Mouse (Mus musculus) erythroblast, embryonic 14.5 days (primary cell): ENCODE data around the gene Olfr830. TPM values are rescaled to one million over a fixed set of nuclear protein-coding genes. Genes with fewer than 3 reads are reported as not detected.
"Not testable (repeated sequence)": the region's sequence is repeated elsewhere in the genome, so short reads cannot be mapped to it uniquely, and the experiment has no call there.

Source experiments
- H3K27me3 ChIP-seq: 2 replicates; pipeline ENCODE4 v1.6.1; 2012; ENCODE audit warnings: inconsistent platforms; ENCODE audit not compliant: control insufficient read depth
- H3K36me3 ChIP-seq: 2 replicates; pipeline ENCODE4 v1.6.1; 2012; ENCODE audit warnings: mild to moderate bottlenecking, inconsistent platforms; ENCODE audit not compliant: control insufficient read depth
- H3K4me1 ChIP-seq: 2 replicates; pipeline ENCODE4 v1.6.1; 2012; ENCODE audit warnings: inconsistent platforms; ENCODE audit not compliant: control insufficient read depth
- H3K4me3 ChIP-seq: replicated peaks from 2 replicates; pipeline ENCODE3; 2012; ENCODE audit warnings: moderate library complexity, mild to moderate bottlenecking, inconsistent platforms
- H3K9me3 ChIP-seq: 2 replicates; pipeline ENCODE4 v1.6.1; 2012; ENCODE audit warnings: low read length, inconsistent platforms, mixed read lengths; ENCODE audit not compliant: control insufficient read depth
- GATA1 ChIP-seq: IDR thresholded peaks from 2 replicates; pipeline ENCODE4 v1.6.1; 2012; ENCODE audit warnings: low read length, inconsistent platforms, mixed read lengths
- TAL1 ChIP-seq: IDR thresholded peaks from 3 replicates; pipeline ENCODE4 v1.6.1; 2012; ENCODE audit warnings: low read length, inconsistent platforms, mixed read lengths
- polyA plus RNA-seq: library from polyadenylated mRNA; stranded (reverse); fragments of >175 nt; gene quantifications from 2 replicates; pipeline ENCODE4 v1.2.3, GENCODE M21; 2012

The Olfr830 gene
- not detected in 2 replicates for polyA plus RNA-seq

DNA sequence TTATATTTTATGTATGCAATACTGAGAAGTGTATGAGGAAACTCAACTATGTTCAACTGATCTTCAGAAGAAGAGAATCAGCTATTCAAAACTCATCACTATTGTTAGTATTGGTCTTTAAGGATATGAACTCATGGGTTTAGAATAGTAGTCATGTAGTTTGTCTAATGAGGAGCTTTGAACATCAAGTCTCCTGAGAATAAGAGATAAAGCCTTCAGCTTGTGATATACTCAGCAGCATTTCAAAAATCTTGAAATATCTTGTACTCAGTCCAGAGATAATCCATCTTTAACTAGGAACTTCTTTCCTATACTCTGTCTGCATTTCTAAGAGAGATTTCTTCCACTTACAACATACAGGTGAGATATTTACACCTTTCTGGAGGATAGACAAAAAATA lies at the start of gene Olfr830:
Gene Olfr830, plus strand, starts transcription at position 301 of the 400 bp plus-strand sequence.
- no peaks in the 10 kb centered on the region for H3K27me3 ChIP-seq
- H3K9me3 ChIP-seq: no peaks in the 10 kb centered on the region
- H3K4me3 ChIP-seq: no peak within 1 kb of the TSS
- no peaks in the 10 kb centered on the region for H3K4me1 ChIP-seq
- no peak for TF ChIP-seq GATA1
- TF ChIP-seq TAL1: no peak
- H3K36me3 ChIP-seq: no peaks in the 10 kb centered on the region

DNA sequence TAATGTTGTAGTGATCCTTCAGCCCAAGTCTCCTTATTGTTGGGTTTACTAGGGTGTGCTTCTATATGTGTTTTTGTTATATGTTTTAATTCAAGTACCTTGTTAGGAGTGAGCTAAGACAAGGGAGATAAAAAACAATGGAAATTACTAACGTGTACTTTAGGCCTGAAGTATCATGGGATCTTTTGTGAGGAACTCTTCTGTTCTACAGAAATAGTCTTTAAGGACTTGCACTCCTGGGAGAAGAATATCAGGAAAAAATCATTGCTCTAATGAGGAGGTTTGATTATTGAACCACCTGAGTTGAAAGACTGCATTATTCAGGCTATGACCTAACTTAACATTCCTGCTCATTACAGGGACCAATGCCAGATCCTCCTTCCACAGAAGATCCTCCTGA lies 19.9 kb upstream of the Olfr830 start, which contains the start of gene Olfr829:
Gene Olfr829, plus strand, starts transcription at position 301 of the 400 bp plus-strand sequence.
- H3K36me3 ChIP-seq: no peaks in the 10 kb centered on the region
- H3K4me3 ChIP-seq: no peak within 1 kb of the TSS
- TF ChIP-seq TAL1 (no peak), GATA1 (no peak)
- H3K27me3 ChIP-seq: no peaks in the 10 kb centered on the region
- no peaks in the 10 kb centered on the region for H3K4me1 ChIP-seq
- no peaks in the 10 kb centered on the region for H3K9me3 ChIP-seq

DNA sequence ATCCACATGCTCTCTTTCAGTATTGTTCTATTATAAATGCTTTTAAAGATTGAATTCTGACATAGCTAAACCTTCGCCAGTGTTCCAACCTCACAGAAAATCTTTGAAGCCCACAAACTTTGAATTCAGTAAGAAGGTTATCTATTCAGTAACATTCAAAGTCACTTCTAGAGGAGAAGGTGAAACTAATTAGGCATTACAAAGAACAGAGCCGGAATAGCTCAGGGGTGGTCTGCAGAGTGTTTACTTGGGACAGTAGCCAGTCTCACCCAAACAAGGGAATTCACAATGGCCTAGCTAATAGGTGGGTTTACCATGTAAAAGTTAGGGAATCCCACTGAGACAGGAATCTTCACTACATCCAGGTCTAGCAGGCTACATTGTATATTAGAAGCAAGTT lies 33.2 kb downstream of the Olfr830 start:
- not testable (repeated sequence) for H3K4me3 ChIP-seq, H3K9me3 ChIP-seq, H3K4me1 ChIP-seq, H3K27me3 ChIP-seq, H3K36me3 ChIP-seq

DNA sequence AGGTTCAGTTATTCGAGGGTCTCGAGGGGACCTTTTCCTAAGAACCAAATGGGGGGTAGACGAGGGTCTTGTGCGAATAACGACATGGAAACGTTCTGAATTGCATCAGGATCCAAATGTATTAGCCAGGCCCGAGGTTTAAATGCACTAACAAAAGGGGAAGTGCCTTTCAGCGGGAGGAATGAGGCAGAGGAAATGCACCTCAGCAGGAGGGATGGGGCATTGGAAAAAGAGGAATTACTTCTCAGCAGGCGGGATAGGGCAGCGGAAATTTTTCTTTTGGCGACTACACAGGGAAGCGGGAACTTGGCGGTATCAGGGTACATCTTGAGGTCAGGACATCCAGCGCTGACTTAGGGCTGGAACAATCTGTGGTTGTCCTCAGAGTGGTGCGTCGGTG lies 53.4 kb downstream of the Olfr830 start:
- not testable (repeated sequence) for H3K27me3 ChIP-seq, H3K36me3 ChIP-seq, H3K4me3 ChIP-seq, H3K4me1 ChIP-seq
- H3K9me3 ChIP-seq: peaks cover 12% of the 10 kb centered on the region

Other genes with a start within 250 kb of the Olfr830 start
- gene Muc16, start 200.2 kb upstream of the Olfr830 start, polyA plus RNA-seq: under 0.01 TPM in 1 of 2 replicates, not detected in the other
- not detected in 2 replicates for gene Olfr24, start 110.7 kb upstream of the Olfr830 start, polyA plus RNA-seq
- gene Olfr828, start 55.2 kb upstream of the Olfr830 start, polyA plus RNA-seq: not detected in 2 replicates
- gene Olfr829, start 19.8 kb upstream of the Olfr830 start, polyA plus RNA-seq: 0.02 TPM in 1 of 2 replicates, not detected in the other
- gene Olfr832, start 62.4 kb downstream of the Olfr830 start, polyA plus RNA-seq: not detected in 2 replicates
- gene Olfr834, start 113.3 kb downstream of the Olfr830 start, polyA plus RNA-seq: not detected in 2 replicates
- gene Olfr835, start 158.0 kb downstream of the Olfr830 start, polyA plus RNA-seq: not detected in 2 replicates
- gene Olfr836, start 245.7 kb downstream of the Olfr830 start, polyA plus RNA-seq: 0.01 TPM in 1 of 2 replicates, not detected in the other